Mouse (Mus musculus) hematopoietic stem cell, adult 5-6 weeks (primary cell): ENCODE data around the gene Ptcra. TPM values are rescaled to one million over a fixed set of nuclear protein-coding genes. Genes with fewer than 3 reads are reported as not detected.
"Not testable (repeated sequence)": the region's sequence is repeated elsewhere in the genome, so short reads cannot be mapped to it uniquely, and the experiment has no call there.

Experiments
- ATAC-seq, 2 experiments: fragments of 125-278 bp in 1 of 2; replicated peaks in 1 of 2; 2 replicates each; pipeline ENCODE4 v1.8.0; 2016 to 2017; ENCODE audit warnings: inconsistent platforms in 2 of 2, mild to moderate bottlenecking in 2 of 2, moderate number of reproducible peaks in 2 of 2, low read depth in 1 of 2, moderate TSS enrichment in 1 of 2; ENCODE audit not compliant: low FRiP score in 2 of 2, poor library complexity in 2 of 2, severe bottlenecking in 2 of 2, insufficient read depth in 1 of 2, low TSS enrichment in 1 of 2
- total RNA-seq: library from RNA; stranded (forward); fragments of 172-1452, 232-1000 nt; gene quantifications from 2 replicates; pipeline ENCODE4 v1.2.3, GENCODE M21; 2017

The Ptcra gene
- not detected in 2 replicates for total RNA-seq

DNA sequence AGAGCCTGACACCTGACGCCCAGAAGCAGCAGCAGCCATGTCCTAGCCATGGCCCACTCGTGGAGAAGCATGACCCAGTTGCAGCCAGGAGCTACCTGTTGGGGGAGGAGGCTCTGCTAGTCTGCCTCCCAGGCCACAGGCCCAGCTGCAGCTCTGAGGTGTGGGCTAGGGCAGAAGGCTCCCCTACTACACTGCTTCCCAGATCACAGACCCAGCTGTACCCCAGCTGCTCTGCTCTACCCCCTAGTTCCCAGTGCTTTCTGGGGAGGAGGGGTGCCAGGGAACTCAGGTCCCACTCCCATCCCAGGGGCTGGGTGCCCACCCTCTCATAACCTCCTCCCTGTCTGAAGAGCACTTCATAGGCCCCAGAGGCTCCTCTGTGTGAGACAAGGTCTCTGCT, at the start of gene Ptcra:
Gene Ptcra, minus strand, starts transcription at position 169 of the 400 bp plus-strand sequence.
- no peak for ATAC-seq

DNA sequence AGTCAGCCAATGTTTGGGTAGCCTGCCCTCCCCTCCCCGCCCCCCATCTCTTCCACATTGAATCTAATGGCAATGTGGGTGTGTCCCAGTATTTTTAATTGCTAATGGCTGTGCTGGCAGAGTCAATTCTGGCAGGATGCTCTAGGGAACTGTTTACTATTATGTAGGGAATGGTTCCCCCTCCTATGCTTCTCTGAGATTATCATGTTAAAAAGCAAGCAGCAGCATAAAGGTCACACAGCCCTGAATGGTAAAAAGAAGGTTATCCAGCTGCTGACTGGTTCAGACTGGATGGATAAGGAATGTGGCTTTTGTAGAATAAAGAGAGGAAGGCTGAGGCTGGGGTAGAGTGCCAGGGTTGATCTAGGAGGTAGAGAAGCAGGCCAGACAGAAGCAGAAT, 48.9 kb upstream of the Ptcra start:
- ATAC-seq = no peak

DNA sequence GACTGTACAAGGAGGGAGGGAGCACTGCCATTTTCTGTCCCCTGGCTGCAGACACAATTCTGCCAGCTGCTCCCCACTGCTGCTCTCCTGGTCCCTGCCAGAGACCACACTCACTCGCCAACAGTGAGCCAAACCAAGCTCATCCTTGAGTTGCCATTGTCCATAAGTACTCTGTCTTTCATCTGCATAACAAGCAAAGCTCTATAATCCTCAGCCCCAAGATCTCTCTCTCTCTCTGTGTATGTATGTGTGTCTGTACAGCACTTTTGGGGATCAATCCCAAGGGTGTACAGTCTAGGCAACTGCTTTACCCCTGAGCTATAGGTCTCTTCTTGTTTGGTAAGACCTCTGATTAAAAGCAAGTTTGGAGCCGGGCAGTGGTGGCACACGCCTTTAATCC, 47.2 kb upstream of the Ptcra start:
- no peak for ATAC-seq

- no peak for ATAC-seq
Observed at GRCm38 (mm10) chr17:46809131-46809830, 45.8 kb upstream of the Ptcra start.

- no peak for ATAC-seq
Observed at GRCm38 (mm10) chr17:46808376-46808775, 44.9 kb upstream of the Ptcra start.

- ATAC-seq = no peak
Observed at GRCm38 (mm10) chr17:46801761-46802160, 38.2 kb upstream of the Ptcra start.

DNA sequence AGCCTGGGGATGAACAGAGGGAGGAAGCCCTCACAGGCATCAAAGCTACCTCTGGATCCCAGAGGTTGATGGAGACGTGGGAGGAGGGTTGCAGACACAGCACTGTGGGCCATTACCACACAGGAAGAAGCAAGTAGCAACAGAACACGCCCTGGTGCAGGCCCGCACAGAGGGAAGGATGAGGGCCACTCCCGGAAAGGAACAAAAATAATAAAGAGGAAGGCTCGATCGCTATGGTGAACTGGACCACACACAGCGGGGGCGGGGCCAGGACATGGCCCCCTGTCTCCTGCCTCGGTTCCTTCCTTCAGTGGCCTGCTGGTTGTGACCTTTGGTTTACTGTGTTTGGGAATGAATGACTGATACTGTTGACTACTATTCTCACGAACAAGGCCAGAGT, 36.2 kb upstream of the Ptcra start:
- peak in 1 of 2 experiments; percentile 48; a peak in 2 of 4 replicates for ATAC-seq

DNA sequence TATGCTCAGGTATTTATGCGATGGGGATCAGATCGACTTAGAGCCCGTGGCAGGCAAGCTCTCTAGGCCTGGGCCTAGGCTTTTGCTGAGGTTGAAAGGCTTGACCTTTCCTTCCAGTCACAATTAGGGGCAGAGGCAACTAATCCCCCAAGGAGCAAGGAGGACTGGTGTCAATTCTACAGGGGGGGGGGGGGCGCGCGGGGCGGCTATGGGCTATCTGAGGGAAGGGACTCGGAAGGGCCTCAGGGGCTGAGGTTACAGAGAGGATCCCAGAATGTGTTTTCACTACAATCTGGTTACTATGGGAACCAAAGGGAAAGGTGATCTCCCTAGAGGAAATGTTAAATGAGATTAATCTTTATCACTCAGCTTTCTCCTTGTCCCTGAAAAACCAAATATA, 33.9 kb upstream of the Ptcra start:
- no peak for ATAC-seq

GRCm38 (mm10) chr17:46796743-46797142, 33.2 kb upstream of the Ptcra start:
- ATAC-seq = no peak

DNA sequence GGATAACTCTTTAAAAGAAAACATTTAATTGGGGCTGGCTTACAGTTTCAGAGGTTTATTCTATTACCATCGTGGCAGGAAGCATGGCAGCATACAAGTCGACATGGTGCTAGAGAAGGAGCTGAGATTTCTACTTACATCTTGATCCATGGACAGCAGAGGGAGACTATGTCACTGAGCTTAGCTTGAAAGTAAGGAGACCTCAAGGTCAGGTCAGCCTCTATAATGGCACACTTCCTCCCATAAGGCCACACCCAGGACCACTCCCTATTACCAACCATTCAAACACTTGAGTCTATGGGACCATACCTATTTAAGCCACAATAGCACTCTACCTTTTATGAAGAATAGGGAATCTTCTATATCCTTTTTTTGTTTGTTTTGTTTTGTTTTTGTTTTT, 29.5 kb upstream of the Ptcra start:
- no peak for ATAC-seq

- not testable (repeated sequence) for ATAC-seq
Observed at GRCm38 (mm10) chr17:46787974-46788373, 24.5 kb upstream of the Ptcra start.

GRCm38 (mm10) chr17:46786952-46787351, 23.4 kb upstream of the Ptcra start:
- ATAC-seq = no peak

DNA sequence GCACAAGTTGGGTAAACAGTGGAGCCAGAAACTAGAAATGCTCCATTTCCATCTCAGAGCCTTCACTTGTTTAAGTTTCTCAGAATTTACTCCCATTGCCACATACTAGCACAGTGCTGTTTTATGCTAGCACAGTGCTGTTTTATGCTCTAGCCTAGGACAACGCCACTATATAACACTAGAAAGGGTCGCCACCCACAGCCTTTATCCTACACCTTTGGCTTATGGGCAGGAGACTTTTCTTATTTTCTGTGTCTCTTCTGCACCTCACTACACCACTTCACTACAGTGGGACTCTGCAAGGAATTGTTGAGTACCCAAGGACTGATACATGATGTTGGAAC, 19.7 kb upstream of the Ptcra start:
- no peak for ATAC-seq

DNA sequence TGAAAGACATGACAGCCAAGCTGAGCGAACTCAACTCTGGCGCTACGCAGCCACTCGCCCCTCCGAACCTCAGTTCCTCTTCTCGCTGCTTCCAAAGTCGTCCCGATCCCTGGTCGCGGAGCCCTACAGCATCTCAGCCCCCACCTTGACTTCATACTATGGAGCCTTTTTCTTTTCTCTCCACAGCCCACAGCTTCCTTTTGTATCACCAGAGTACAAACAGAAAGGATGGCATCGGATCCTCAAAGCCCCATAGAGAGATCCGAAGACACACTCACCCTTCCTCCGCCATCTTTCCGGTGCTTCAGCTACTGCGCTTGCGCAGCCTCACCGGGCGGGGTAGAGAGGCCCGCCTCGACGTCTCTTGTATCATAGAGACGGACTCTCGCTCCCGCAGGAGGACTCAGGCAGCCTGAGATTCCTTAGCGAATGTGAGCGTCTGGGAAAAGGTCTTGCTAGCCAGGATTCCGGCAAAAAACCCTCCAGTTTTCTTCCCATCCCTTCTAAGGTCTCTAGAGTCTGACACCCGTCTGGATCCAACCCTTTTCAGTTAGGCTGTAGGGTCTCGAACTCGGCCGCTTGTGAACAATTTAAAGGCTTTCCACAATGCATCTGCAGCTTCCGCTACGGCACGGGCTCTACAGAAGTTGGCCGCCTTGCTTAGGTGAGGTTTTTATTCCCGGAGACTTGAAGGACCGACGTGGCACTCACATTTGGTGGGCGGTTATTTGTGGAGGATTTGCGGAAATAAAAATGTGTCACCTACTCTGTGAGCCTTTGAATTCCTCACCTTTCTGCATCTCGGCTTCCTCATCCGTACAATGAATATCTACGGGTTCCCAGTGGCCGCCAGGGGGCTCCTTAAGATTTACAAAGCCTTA, 19.1 kb upstream of the Ptcra start, which contains the start of gene Rpl7l1:
Gene Rpl7l1, minus strand, starts transcription at position 332 of the 881 bp plus-strand sequence.
- peak; percentile 91 to 94 for ATAC-seq

- no peak for ATAC-seq
Observed at GRCm38 (mm10) chr17:46781876-46782275, 18.4 kb upstream of the Ptcra start.

DNA sequence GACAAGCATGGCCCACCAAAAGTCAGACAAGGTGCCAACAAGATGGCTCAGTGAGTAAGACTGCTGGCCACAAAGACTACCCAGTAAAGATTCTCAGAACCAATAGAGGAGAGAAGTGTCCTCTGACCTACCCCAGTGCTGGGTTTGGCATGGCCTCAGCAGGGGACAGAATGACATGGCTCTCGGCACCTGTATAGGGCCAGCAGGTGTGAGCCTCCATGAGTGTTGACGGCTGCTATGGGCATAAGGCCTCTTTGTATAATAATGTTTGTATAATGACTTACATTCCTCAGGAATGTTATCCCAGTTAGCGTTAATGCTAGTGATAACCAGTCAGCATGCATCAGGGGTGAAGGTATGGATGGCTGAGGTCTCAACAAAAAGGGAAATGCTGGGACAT, 12.6 kb upstream of the Ptcra start:
- no peak for ATAC-seq

DNA sequence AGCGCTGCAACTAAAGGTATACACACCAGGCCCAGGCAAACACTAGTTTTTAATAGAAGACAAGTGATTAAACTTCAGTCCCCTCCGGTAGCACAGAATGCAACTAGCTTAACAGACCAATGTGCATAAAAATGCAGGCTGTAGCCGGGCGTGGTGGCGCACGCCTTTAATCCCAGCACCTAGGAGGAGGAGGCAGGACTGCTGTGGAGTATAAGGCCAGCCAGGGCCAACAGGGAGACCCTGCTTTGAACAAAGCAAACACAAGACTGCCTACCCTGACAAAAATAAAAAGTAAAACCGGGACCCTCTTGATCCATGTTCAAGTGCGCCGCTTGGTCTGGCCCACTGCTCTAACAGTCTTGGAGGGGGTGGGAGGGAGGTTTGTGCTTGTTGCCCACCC, 11.6 kb upstream of the Ptcra start:
- no peak for ATAC-seq

- no peak for ATAC-seq
Observed at GRCm38 (mm10) chr17:46774131-46774472, 10.6 kb upstream of the Ptcra start.
